Mouse (Mus musculus) limb, embryonic 14.5 days (tissue): ENCODE results near the gene Ift52. TPM values are rescaled to one million over a fixed set of nuclear protein-coding genes. Genes with fewer than 3 reads are reported as not detected.

Source experiments
- ATAC-seq: fragments of 200-750 bp; cut with Nextera tagmentation; 2 replicates; pipeline ENCODE4 v1.8.0; 2017; ENCODE audit warnings: low read depth, moderate number of reproducible peaks, moderate TSS enrichment; ENCODE audit not compliant: low FRiP score
- DNase-seq: peaks from one replicate; pipeline ENCODE4 v3.0.0-alpha.2; 2015; ENCODE audit warnings: low spot score
- H3K27ac ChIP-seq: fragments of 300-500 bp; sonication (generic); replicated peaks from 2 replicates; pipeline ENCODE4 v1.5.1; 2014; ENCODE audit warnings: low read depth, mild to moderate bottlenecking, low read length, moderate library complexity, mixed read lengths
- H3K27me3 ChIP-seq: fragments of 300-500 bp; sonication (generic); 2 replicates; pipeline ENCODE4 v1.6.1; 2014; ENCODE audit warnings: low read length, mixed read lengths; ENCODE audit not compliant: control insufficient read depth, insufficient read depth
- H3K36me3 ChIP-seq: fragments of 300-500 bp; sonication (generic); 2 replicates; pipeline ENCODE4 v1.6.1; 2014; ENCODE audit warnings: mild to moderate bottlenecking, low read length, moderate library complexity, mixed read lengths; ENCODE audit not compliant: control insufficient read depth, insufficient read depth
- H3K4me1 ChIP-seq: fragments of 300-500 bp; sonication (generic); 2 replicates; pipeline ENCODE4 v1.6.1; 2014; ENCODE audit warnings: antibody characterized with exemption, low read length, mixed read lengths; ENCODE audit not compliant: control insufficient read depth, insufficient read depth
- H3K4me2 ChIP-seq: fragments of 300-500 bp; sonication (generic); replicated peaks from 2 replicates; pipeline ENCODE4 v1.6.1; 2014; ENCODE audit warnings: low read depth, mild to moderate bottlenecking, low read length, moderate library complexity; ENCODE audit not compliant: severe bottlenecking
- H3K4me3 ChIP-seq: fragments of 300-500 bp; sonication (generic); replicated peaks from 2 replicates; pipeline ENCODE4 v1.5.1; 2014; ENCODE audit warnings: low read length
- H3K9ac ChIP-seq: fragments of 300-500 bp; sonication (generic); 2 replicates; pipeline ENCODE4 v1.6.1; 2014; ENCODE audit warnings: mild to moderate bottlenecking, low read depth, low read length, moderate library complexity; ENCODE audit not compliant: severe bottlenecking
- H3K9me3 ChIP-seq: fragments of 300-500 bp; sonication (generic); 2 replicates; pipeline ENCODE4 v1.6.1; 2016; ENCODE audit warnings: low read length; ENCODE audit not compliant: control insufficient read depth
- POLR2A ChIP-seq: fragments of 200-500 bp; IDR thresholded peaks from 2 replicates; pipeline ENCODE4 v1.8.0; 2012; ENCODE audit warnings: inconsistent platforms, mild to moderate bottlenecking, moderate library complexity, borderline replicate concordance; ENCODE audit not compliant: insufficient read depth, insufficient read length; ENCODE audit errors: extremely low read depth
- WGBS: fragments of 180-500 bp; shearing (Covaris S2); extraction: QIAGEN DNeasy Blood & Tissue Kit; methylation state at CpG from one replicate; pipeline ENCODE4 v1.1.7; 2014; 5-methylcytosine and 5-hydroxymethylcytosine counted together
- polyA plus RNA-seq, 2 experiments: library from polyadenylated mRNA; depleted of rRNA in 1 of 2; stranded (reverse) in 1 of 2; unstranded in 1 of 2; fragments of >200 nt; fragmentation: Nextera tagmentation in 1 of 2; extraction: Ambion mirVana in 1 of 2; gene quantifications; 2 replicates each; pipeline versions ENCODE4 v1.2.1 to v1.2.3; 2012 to 2014

Ift52 gene
- polyA plus RNA-seq, 2 experiments, result 39.7 to 45.8 TPM

- ATAC-seq, result no peak
Measured at GRCm38 (mm10) chr2:162992084-162992437, 25.1 kb upstream of the Ift52 start.

DNA sequence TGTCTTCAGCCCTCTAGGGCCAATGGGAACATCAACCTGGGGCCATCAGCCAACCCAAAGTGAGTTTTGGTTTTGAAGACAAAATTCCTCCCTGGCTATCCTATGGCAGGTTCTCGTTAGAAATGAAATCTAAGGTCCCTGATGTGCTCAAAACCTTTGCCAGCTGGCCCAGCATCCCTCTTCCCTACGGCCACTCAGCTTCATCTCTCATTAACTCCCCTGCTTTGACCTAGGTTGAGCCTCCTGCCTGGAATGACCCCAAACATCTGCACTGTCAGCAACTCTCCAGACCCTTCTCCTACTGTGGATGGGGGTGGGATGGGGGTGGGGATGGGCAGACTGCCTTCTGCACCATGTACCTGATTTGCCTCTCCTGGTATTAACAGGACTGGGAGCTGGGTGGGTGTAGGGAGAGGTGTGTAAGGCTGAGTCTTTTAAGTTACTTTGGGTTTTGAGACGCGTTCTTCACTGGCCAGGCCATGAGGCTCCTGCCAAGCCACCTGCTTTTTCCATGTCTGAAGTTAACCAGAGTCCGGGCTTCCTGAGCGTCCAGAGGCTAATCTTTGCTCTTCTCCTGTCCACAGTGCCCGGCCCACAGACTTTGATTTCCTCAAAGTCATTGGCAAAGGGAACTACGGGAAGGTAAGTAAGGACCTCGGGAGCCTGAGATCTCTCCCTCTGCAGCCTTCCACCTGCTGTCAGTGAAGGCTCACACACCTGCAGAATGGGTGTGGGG, 23.1 kb upstream of the Ift52 start:
- no peaks in the 10 kb centered on the region for H3K4me1 ChIP-seq
- TF ChIP-seq POLR2A, result no peak
- DNase-seq (no peak), ATAC-seq (no peak)
- no peaks in the 10 kb centered on the region for H3K27me3 ChIP-seq
- H3K9me3 ChIP-seq, result no peaks in the 10 kb centered on the region
- WGBS, result 72% methylated on average over 9 of the region's 9 CpGs
- H3K36me3 ChIP-seq, result no peaks in the 10 kb centered on the region
- no peak overlapping the region for H3K9ac ChIP-seq
- H3K27ac ChIP-seq, result no peak overlapping the region
- no peak overlapping the region for H3K4me2 ChIP-seq
- H3K4me3 ChIP-seq, result no peak overlapping the region

More at GRCm38 (mm10) chr2:162992084-162992437, 25.1 kb upstream of the Ift52 start:
- H3K36me3 ChIP-seq, result no peaks in the 10 kb centered on the region
- no peak overlapping the region for H3K9ac ChIP-seq
- no peak overlapping the region for H3K4me3 ChIP-seq
- H3K4me1 ChIP-seq, result no peaks in the 10 kb centered on the region
- H3K4me2 ChIP-seq, result no peak overlapping the region
- H3K27me3 ChIP-seq, result no peaks in the 10 kb centered on the region
- H3K27ac ChIP-seq, result no peak overlapping the region
- DNase-seq, result no peak
- no peak for TF ChIP-seq POLR2A
- no peaks in the 10 kb centered on the region for H3K9me3 ChIP-seq

DNA sequence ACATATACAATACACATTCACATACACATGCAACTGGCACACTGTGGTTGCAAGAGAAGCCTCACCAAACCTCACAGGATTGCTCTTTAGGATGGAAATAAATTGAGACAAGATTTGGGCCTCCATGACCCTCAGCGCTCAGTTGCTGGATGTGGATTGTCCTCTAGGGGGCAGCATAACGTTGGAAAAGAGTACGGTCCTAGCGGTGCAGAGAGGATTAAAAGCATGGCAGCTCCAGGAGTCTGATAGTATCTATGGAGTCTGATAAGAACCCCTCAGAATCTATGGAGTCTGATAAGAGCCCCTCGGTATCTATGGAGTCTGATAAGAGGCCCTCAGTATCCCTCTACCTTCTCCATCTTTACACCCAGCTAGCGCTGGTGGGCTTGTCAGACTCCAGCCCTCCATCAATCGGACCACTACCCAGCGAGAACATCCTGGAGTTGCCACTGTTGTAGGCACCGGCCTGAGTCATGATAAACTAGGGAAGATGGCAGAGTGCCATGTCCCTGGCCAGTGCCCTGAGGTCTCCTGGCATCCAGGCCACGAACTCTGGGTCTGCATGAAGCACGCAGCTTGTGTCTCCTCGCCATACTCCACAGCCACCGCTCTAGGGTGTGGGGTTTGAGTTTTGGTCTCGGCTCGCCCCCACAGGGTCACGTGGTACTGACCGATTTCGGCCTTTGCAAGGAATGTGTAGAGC, 18.5 kb upstream of the Ift52 start:
- 29% methylated on average over 18 of the region's 18 CpGs for WGBS
- H3K27ac ChIP-seq, result no peak overlapping the region
- no peak for TF ChIP-seq POLR2A
- H3K4me1 ChIP-seq, result no peaks in the 10 kb centered on the region
- H3K9me3 ChIP-seq, result no peaks in the 10 kb centered on the region
- H3K4me3 ChIP-seq, result peak overlapping the region; percentile 15
- H3K9ac ChIP-seq, result peak overlapping the region; percentile 16; the same call in 1 of the 2 replicates
- ATAC-seq (peak; percentile 60), DNase-seq (peak; percentile 47)
- peak overlapping the region; percentile 33 for H3K4me2 ChIP-seq
- no peaks in the 10 kb centered on the region for H3K27me3 ChIP-seq
- no peaks in the 10 kb centered on the region for H3K36me3 ChIP-seq

DNA sequence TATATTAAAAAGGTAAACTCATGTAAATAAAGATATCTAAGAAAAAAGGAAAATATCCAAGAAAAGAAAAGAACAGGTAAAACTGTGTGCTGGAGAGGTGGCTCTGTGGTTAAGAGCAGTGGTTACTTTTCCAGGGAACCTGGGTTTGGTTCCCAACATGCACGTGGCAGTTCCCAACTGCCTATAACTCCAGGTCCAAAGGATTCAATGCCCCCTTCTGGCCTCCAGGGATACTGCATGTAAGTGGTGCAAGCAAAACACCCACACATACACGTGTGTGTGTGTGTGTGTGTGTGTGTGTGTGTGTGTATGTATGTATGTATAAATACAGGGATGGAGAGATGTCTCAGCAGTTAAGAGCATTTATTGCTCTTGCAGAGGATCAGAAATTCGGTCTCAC, 17.4 kb upstream of the Ift52 start:
- WGBS, result 33% methylated on average over 3 of the region's 3 CpGs
- Histone ChIP-seq H3K4me1 (no peaks in the 10 kb centered on the region), H3K36me3 (no peaks in the 10 kb centered on the region), H3K27me3 (no peaks in the 10 kb centered on the region), H3K4me2 (no peak overlapping the region), H3K9me3 (no peaks in the 10 kb centered on the region), H3K9ac (no peak overlapping the region), H3K4me3 (no peak overlapping the region), H3K27ac (no peak overlapping the region)
- ATAC-seq (no peak), DNase-seq (peak; percentile 21)
- TF ChIP-seq POLR2A, result no peak

GRCm38 (mm10) chr2:163001071-163001470, 16.1 kb upstream of the Ift52 start:
- Histone ChIP-seq H3K27me3 (no peaks in the 10 kb centered on the region), H3K4me3 (no peak overlapping the region), H3K9ac (no peak overlapping the region), H3K27ac (no peak overlapping the region), H3K36me3 (no peaks in the 10 kb centered on the region), H3K9me3 (no peaks in the 10 kb centered on the region), H3K4me1 (no peaks in the 10 kb centered on the region), H3K4me2 (no peak overlapping the region)
- DNase-seq (no peak), ATAC-seq (no peak)
- TF ChIP-seq POLR2A, result no peak
- WGBS, result 90% methylated on average over 1 of the region's 1 CpGs
